Mouse (Mus musculus): ENCODE data around the gene Hif3a.

DNA sequence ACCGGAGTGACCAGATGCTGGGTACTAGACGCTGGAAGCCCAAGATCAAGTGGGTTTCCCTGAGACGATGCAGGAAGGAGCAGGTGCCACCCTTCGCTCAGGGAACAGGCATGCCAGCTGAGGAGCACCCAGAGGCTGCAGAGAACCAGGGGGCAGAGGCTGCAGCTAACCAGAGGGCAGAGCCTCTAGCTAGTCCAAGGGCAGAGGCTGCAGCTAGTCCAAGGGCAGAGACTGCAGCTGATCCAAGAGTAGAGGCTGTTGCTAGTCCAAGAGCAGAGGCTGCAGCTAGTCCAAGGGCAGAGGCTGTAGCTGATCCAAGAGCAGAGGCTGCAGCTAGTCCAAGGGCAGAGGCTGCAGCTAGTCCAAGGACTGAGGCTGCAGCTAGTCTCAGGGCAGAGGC, 66.9 kb downstream of the Hif3a start:
- no peak for TF ChIP-seq CTCF (conservative IDR thresholded peaks at IDR 0.05; ENCODE audit: low read length)
- TF ChIP-seq POU5F1 (IDR thresholded peaks at IDR 0.05; ENCODE audit: borderline replicate concordance, low read length): no peak

All from E14TG2a.4 (cell line).